Mouse (Mus musculus) B cell, adult (primary cell): ENCODE measurements around the gene Borcs8. TPM values are rescaled to one million over a fixed set of nuclear protein-coding genes. Genes with fewer than 3 reads are reported as not detected.

Experiments used
- total RNA-seq: library from RNA; stranded (reverse); gene quantifications from 4 replicates; pipeline ENCODE4 v1.2.4, GENCODE M21; 2023; ENCODE audit not compliant: inconsistent age

The Borcs8 gene
- 46.7 to 62.2 TPM (median 55.3 TPM) in 4 replicates for total RNA-seq

GRCm38 (mm10) chr8:70139026-70139857 is at the start of gene Borcs8, which contains the start of the genes Rfxank and Mef2b:
Gene Borcs8 (plus strand): TSS chr8:70139499.
Gene Rfxank (minus strand): TSS chr8:70139154.
Gene Mef2b (plus strand): TSS chr8:70139711.

GRCm38 (mm10) chr8:70120667-70121066 is 18.6 kb upstream of the Borcs8 start, which contains the start of gene Ncan:
Gene Ncan (minus strand): TSS chr8:70120873.

GRCm38 (mm10) chr8:70131166-70131883 is 8.0 kb upstream of the Borcs8 start, which contains the start of gene Nr2c2ap:
Gene Nr2c2ap (plus strand): TSS chr8:70131333.

GRCm38 (mm10) chr8:70172043-70172681 is 32.9 kb downstream of the Borcs8 start, which contains the start of gene Tmem161a:
Gene Tmem161a (plus strand): TSS chr8:70172356.

Other genes starting within 250 kb of the Borcs8 start
- 0.67 to 1.2 TPM (median 0.78 TPM) in 4 replicates for gene Tssk6, start 237.3 kb upstream of the Borcs8 start, total RNA-seq
- 46.3 to 55.9 TPM (median 52.5 TPM) in 4 replicates for gene Ndufa13, start 236.9 kb upstream of the Borcs8 start, total RNA-seq
- 2.5 to 3.1 TPM in 2 of 4 replicates, not detected in the others for gene Yjefn3, start 236.8 kb upstream of the Borcs8 start, total RNA-seq
- 95.7 to 102 TPM (median 98.3 TPM) in 4 replicates for gene Gatad2a, start 143.1 kb upstream of the Borcs8 start, total RNA-seq
- gene Mau2, start 96.8 kb upstream of the Borcs8 start, total RNA-seq: 125 to 133 TPM (median 128 TPM) in 4 replicates
- gene Sugp1, start 96.7 kb upstream of the Borcs8 start, total RNA-seq: 41.6 to 48.4 TPM (median 45.4 TPM) in 4 replicates
- 0.35 to 0.66 TPM in 2 of 4 replicates, not detected in the others for gene Tm6sf2, start 66.6 kb upstream of the Borcs8 start, total RNA-seq
- not detected in 4 replicates for gene Hapln4, start 56.0 kb upstream of the Borcs8 start, total RNA-seq
- 0.13 to 0.24 TPM (median 0.20 TPM) in 4 replicates for gene Ncan, start 18.6 kb upstream of the Borcs8 start, total RNA-seq
- gene Nr2c2ap, start 8.2 kb upstream of the Borcs8 start, total RNA-seq: 22.5 to 33.6 TPM (median 27.3 TPM) in 4 replicates
- 30.4 to 37.4 TPM (median 32.7 TPM) in 4 replicates for gene Rfxank, start 345 bp upstream of the Borcs8 start, total RNA-seq
- 1.6 to 4.9 TPM (median 3.8 TPM) in 4 replicates for gene Mef2b, start 212 bp downstream of the Borcs8 start, total RNA-seq
- gene Tmem161a, start 32.9 kb downstream of the Borcs8 start, total RNA-seq: 42.7 to 53.5 TPM (median 46.6 TPM) in 4 replicates
- gene Slc25a42, start 72.8 kb downstream of the Borcs8 start, total RNA-seq: 5.0 to 6.2 TPM (median 5.4 TPM) in 4 replicates
- 63.2 to 81.3 TPM (median 69.3 TPM) in 4 replicates for gene Sugp2, start 94.7 kb downstream of the Borcs8 start, total RNA-seq
- 6.2 to 12.6 TPM (median 7.9 TPM) in 4 replicates for gene Armc6, start 95.0 kb downstream of the Borcs8 start, total RNA-seq
- gene Homer3, start 143.3 kb downstream of the Borcs8 start, total RNA-seq: 7.0 to 10.2 TPM (median 8.9 TPM) in 4 replicates
- 60.2 to 96.0 TPM (median 74.4 TPM) in 4 replicates for gene Ddx49, start 163.0 kb downstream of the Borcs8 start, total RNA-seq
- 101 to 125 TPM (median 107 TPM) in 4 replicates for gene Cope, start 163.0 kb downstream of the Borcs8 start, total RNA-seq
- gene Cers1, start 176.3 kb downstream of the Borcs8 start, total RNA-seq: not detected in 4 replicates
- not detected in 4 replicates for gene Gdf1, start 190.3 kb downstream of the Borcs8 start, total RNA-seq
- 70.0 to 77.0 TPM (median 72.2 TPM) in 4 replicates for gene Upf1, start 213.8 kb downstream of the Borcs8 start, total RNA-seq
- gene Comp, start 234.1 kb downstream of the Borcs8 start, total RNA-seq: 0.27 TPM in 1 of 4 replicates, not detected in the others